Mouse (Mus musculus): ENCODE measurements at regions not wholly inside any gene's neighbourhood (a gene's known extent, or its start where the extent isn't known, plus 50 kb on each side); places are given as distances from the start of the nearest gene placed in this dataset.

DNA sequence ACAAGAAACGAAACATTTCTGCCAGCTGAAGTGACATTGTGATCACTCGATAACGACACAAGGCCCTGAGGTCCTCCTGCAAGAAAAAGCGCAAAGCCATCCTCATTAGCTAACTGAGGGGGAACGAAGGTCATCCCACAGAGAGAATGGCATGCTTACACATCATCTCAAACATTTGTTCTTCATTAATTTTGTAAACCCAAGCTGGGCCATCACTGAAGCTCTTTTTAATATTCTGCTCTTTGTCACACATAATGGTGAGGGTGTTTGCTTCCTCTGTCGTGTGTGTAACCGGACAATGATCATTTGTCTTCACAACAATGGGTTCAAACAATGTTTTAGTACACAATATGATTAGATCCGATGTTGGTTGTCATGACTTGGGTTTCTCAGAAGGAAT lies 1217.9 kb downstream of the Mat2b start:
- H3K36me3 ChIP-seq (ENCODE audit: control insufficient read depth, insufficient read depth, low read length): no peaks in the 10 kb centered on the region
- WGBS: 67% methylated on average over 8 of the region's 8 CpGs
- H3K9ac ChIP-seq (ENCODE audit: low read depth, low read length): no peak overlapping the region
- H3K79me2 ChIP-seq (replicated peaks; ENCODE audit: control insufficient read depth, insufficient read depth, low read length): no peaks in the 10 kb centered on the region
- H3K4me3 ChIP-seq: no peak overlapping the region
- TF ChIP-seq EP300 (IDR thresholded peaks at IDR 0.05; ENCODE audit: insufficient read depth, low read depth, low read length): no peak
- no peak for TF ChIP-seq POLR2A (IDR thresholded peaks at IDR 0.05; ENCODE audit: insufficient read depth, low read depth, low read length)
- TF ChIP-seq CTCF (IDR thresholded peaks at IDR 0.05): no peak
- H3K27me3 ChIP-seq (ENCODE audit: control insufficient read depth, insufficient read depth, low read length): no peaks in the 10 kb centered on the region
- no peak for DNase-seq
- no peaks in the 10 kb centered on the region for H3K4me1 ChIP-seq (ENCODE audit: control insufficient read depth, insufficient read depth, low read length)
- intact Hi-C loops (cut with DNase I): no loop called here
- no peak overlapping the region for H3K27ac ChIP-seq

DNA sequence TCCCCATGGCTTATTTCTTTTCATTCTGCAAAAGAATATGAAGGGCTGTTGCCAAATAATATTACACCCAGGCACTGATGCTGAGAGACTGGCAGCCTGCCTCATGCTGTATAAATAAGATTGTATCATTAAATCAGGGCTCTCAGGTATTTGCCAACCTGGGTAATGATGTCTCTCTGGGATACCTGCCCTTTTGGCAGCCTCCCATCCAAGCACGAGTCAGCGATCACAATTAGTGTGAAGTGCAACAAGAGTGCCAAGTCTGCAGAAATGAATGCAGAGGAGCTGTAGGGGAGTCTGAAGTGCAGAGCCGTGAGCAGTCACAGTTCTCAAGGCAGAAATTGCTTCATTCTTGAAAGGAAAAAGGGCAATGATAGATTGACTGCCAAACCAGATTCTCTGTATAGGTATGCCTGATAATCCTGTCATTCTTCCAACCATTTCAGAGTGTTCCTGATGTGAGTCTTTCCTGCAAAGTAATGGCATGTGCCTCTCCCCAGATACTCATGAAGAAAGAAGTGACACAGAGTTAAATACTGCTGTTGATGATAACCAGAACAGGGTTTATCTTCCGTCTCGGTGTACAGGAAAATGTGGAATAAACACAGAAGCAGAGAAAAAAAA lies 1241.6 kb downstream of the Mat2b start:
- 21% methylated on average over 5 of the region's 5 CpGs for WGBS
- Histone ChIP-seq H3K9ac (ENCODE audit: low read depth, low read length) (no peak overlapping the region), H3K27me3 (ENCODE audit: control insufficient read depth, insufficient read depth, low read length) (no peaks in the 10 kb centered on the region), H3K79me2 (replicated peaks; ENCODE audit: control insufficient read depth, insufficient read depth, low read length) (no peaks in the 10 kb centered on the region), H3K4me1 (ENCODE audit: control insufficient read depth, insufficient read depth, low read length) (no peaks in the 10 kb centered on the region), H3K36me3 (ENCODE audit: control insufficient read depth, insufficient read depth, low read length) (no peaks in the 10 kb centered on the region), H3K27ac (no peak overlapping the region), H3K4me3 (no peak overlapping the region)
- no peak for DNase-seq
- intact Hi-C loops (cut with DNase I): no loop called here
- TF ChIP-seq POLR2A (IDR thresholded peaks at IDR 0.05; ENCODE audit: insufficient read depth, low read depth, low read length): no peak
- TF ChIP-seq CTCF (IDR thresholded peaks at IDR 0.05): no peak
- no peak for TF ChIP-seq EP300 (IDR thresholded peaks at IDR 0.05; ENCODE audit: insufficient read depth, low read depth, low read length)

DNA sequence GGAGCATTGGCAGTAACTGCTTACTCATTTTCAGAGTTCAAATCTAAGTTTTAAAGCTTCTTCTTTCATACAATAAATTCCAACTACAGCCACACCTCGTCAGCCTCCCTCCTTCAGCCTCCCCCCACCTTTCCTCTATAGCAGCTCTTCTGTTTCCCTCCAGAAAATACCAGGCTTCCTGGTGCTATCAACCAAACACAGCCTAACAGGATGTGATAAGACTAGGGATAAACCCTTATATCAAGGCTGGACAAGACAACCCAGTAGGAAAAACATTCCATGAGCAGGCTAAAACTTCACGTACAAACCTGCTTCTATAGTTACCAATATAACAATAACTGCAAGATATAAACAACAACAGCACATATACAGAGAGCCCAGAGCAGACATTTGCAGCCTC lies 1248.6 kb downstream of the Mat2b start:
- Histone ChIP-seq H3K79me2 (replicated peaks; ENCODE audit: control insufficient read depth, insufficient read depth, low read length) (no peaks in the 10 kb centered on the region), H3K4me3 (no peak overlapping the region), H3K9ac (ENCODE audit: low read depth, low read length) (no peak overlapping the region), H3K27me3 (ENCODE audit: control insufficient read depth, insufficient read depth, low read length) (no peaks in the 10 kb centered on the region), H3K36me3 (ENCODE audit: control insufficient read depth, insufficient read depth, low read length) (no peaks in the 10 kb centered on the region), H3K27ac (no peak overlapping the region), H3K4me1 (ENCODE audit: control insufficient read depth, insufficient read depth, low read length) (no peaks in the 10 kb centered on the region)
- 20% methylated on average over 2 of the region's 2 CpGs for WGBS
- no peak for TF ChIP-seq POLR2A (IDR thresholded peaks at IDR 0.05; ENCODE audit: insufficient read depth, low read depth, low read length)
- TF ChIP-seq EP300 (IDR thresholded peaks at IDR 0.05; ENCODE audit: insufficient read depth, low read depth, low read length): no peak
- no peak for TF ChIP-seq CTCF (IDR thresholded peaks at IDR 0.05)
- no peak for DNase-seq
- intact Hi-C loops (cut with DNase I): no loop called here

DNA sequence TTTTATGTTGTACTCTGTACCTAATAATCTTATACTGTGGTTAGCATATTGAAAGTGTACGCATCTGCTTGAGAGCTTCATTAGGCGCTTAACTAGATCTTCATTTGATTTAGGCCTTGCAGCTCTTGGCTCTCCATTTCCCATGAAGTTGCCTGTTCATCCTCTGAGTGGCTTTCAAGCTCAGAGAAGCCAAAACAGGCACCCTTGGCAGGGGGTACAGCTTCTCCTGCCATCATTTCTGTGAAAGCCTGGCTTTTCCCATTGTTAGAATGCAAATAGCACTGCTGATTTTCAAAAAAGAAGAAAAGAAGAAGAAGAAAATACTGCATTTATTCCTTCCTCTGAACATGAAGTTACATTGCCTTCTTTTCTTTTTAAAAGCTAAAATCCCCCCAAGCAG lies 1283.3 kb downstream of the Mat2b start:
- no peak for DNase-seq
- no peak overlapping the region for H3K9ac ChIP-seq (ENCODE audit: low read depth, low read length)
- no peaks in the 10 kb centered on the region for H3K36me3 ChIP-seq (ENCODE audit: control insufficient read depth, insufficient read depth, low read length)
- TF ChIP-seq POLR2A (IDR thresholded peaks at IDR 0.05; ENCODE audit: insufficient read depth, low read depth, low read length): no peak
- no peaks in the 10 kb centered on the region for H3K79me2 ChIP-seq (replicated peaks; ENCODE audit: control insufficient read depth, insufficient read depth, low read length)
- intact Hi-C loops (cut with DNase I): no loop called here
- no peak overlapping the region for H3K27ac ChIP-seq
- H3K4me1 ChIP-seq (ENCODE audit: control insufficient read depth, insufficient read depth, low read length): no peaks in the 10 kb centered on the region
- 84% methylated on average over 2 of the region's 2 CpGs for WGBS
- no peaks in the 10 kb centered on the region for H3K27me3 ChIP-seq (ENCODE audit: control insufficient read depth, insufficient read depth, low read length)
- H3K4me3 ChIP-seq: no peak overlapping the region

DNA sequence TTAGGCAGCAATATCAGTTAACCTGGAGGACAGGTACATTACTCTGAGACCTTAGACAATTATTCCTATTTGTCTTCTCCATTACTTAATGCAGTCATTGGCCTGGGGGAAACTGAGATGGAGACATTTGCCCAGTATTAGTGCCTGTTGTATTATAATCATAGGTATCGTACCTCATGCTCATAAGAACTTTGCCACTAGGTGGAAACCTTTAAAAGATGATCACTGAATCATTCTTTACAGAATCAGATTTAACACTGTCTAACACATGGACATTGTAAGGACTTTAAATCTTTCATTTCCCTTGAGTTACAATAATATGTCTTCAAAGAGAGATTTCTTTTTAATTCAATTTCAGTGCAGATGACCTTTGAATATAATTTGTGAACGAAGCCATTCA lies 1283.8 kb downstream of the Mat2b start:
- Histone ChIP-seq H3K27ac (no peak overlapping the region), H3K4me1 (ENCODE audit: control insufficient read depth, insufficient read depth, low read length) (no peaks in the 10 kb centered on the region), H3K79me2 (replicated peaks; ENCODE audit: control insufficient read depth, insufficient read depth, low read length) (no peaks in the 10 kb centered on the region), H3K9ac (ENCODE audit: low read depth, low read length) (no peak overlapping the region), H3K4me3 (no peak overlapping the region), H3K27me3 (ENCODE audit: control insufficient read depth, insufficient read depth, low read length) (no peaks in the 10 kb centered on the region), H3K36me3 (ENCODE audit: control insufficient read depth, insufficient read depth, low read length) (no peaks in the 10 kb centered on the region)
- intact Hi-C loops (cut with DNase I): no loop called here
- no peak for TF ChIP-seq POLR2A (IDR thresholded peaks at IDR 0.05; ENCODE audit: insufficient read depth, low read depth, low read length)
- TF ChIP-seq EP300 (IDR thresholded peaks at IDR 0.05; ENCODE audit: insufficient read depth, low read depth, low read length): no peak
- no peak for TF ChIP-seq CTCF (IDR thresholded peaks at IDR 0.05)
- DNase-seq: no peak
- 86% methylated on average over 2 of the region's 2 CpGs for WGBS

DNA sequence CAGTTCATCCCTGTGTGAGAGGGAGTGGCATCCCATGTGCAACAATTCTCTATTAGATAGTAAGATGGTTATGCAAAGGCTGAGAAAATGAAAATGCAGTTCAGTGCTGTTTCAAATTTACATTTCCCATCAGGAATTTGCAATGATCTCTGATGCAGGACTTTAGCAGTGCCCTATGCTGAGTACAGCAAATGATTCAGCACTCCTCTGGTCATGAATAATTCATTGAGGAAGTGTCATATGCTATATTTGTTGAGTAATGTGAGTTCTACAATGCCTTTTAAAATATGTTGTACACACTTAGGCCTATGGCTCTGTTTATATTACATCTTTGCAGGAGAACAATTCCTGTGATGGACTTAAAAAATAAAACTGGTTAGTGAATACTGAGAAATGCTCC lies 1330.2 kb downstream of the Mat2b start:
- Histone ChIP-seq H3K79me2 (replicated peaks; ENCODE audit: control insufficient read depth, insufficient read depth, low read length) (no peaks in the 10 kb centered on the region), H3K36me3 (ENCODE audit: control insufficient read depth, insufficient read depth, low read length) (no peaks in the 10 kb centered on the region), H3K9ac (ENCODE audit: low read depth, low read length) (no peak overlapping the region), H3K4me1 (ENCODE audit: control insufficient read depth, insufficient read depth, low read length) (no peaks in the 10 kb centered on the region), H3K4me3 (no peak overlapping the region), H3K27me3 (ENCODE audit: control insufficient read depth, insufficient read depth, low read length) (no peaks in the 10 kb centered on the region), H3K27ac (no peak overlapping the region)
- no peak for DNase-seq
- intact Hi-C loops (cut with DNase I): no loop called here
- TF ChIP-seq EP300 (IDR thresholded peaks at IDR 0.05; ENCODE audit: insufficient read depth, low read depth, low read length) (no peak), CTCF (IDR thresholded peaks at IDR 0.05) (no peak), POLR2A (IDR thresholded peaks at IDR 0.05; ENCODE audit: insufficient read depth, low read depth, low read length) (no peak)
